Mouse (Mus musculus): Measurements from ENCODE around the gene Vmac. TPM values are rescaled to one million over a fixed set of nuclear protein-coding genes. Genes with fewer than 3 reads are reported as not detected.
A peak's percentile ranks its signal among the peaks of the same experiment; 100 is the strongest.

Vmac gene
- polyA plus RNA-seq, 1 experiment from 2014 or later = 19.0 TPM

GRCm38 (mm10) chr17:56762769-56763731, 45.2 kb upstream of the Vmac start:
- TF ChIP-seq CTCF (IDR thresholded peaks at IDR 0.05; ENCODE audit: low read depth) (peak; percentile 100), EP300 (optimal IDR thresholded peaks at IDR 0.05) (no peak)
- Histone ChIP-seq H3K27ac (replicated peaks) (peak overlapping the region; percentile 78), H3K4me3 (ENCODE audit: low read depth, low read length) (no peak overlapping the region), H3K4me1 (replicated peaks; ENCODE audit: control insufficient read depth, insufficient read depth) (peaks cover 6% of the 10 kb centered on the region), H3K27me3 (ENCODE audit: control insufficient read depth, insufficient read depth, low read length) (no peaks in the 10 kb centered on the region), H3K36me3 (ENCODE audit: control insufficient read depth, insufficient read depth, low read length) (peaks cover 10% of the 10 kb centered on the region; the same call in 1 of the 2 replicates), H3K9ac (ENCODE audit: low read length) (no peak overlapping the region), H3K9me3 (ENCODE audit: control insufficient read depth, low read length) (no peaks in the 10 kb centered on the region), H3K4me2 (replicated peaks; ENCODE audit: low read depth) (peak overlapping the region; percentile 76; the same call in 1 of the 2 replicates)
- WGBS = 36% methylated on average over 27 of the region's 27 CpGs
- ATAC-seq (ENCODE audit: low FRiP score, low TSS enrichment) (no peak), DNase-seq (ENCODE audit: low spot score) (peak; percentile 63)

- ATAC-seq (ENCODE audit: low FRiP score, low TSS enrichment) (peak; percentile 6; the same call in 1 of the 2 replicates), DNase-seq (ENCODE audit: low spot score) (peak; percentile 92)
- Histone ChIP-seq H3K4me1 (replicated peaks; ENCODE audit: control insufficient read depth, insufficient read depth) (peaks cover 6% of the 10 kb centered on the region), H3K9me3 (ENCODE audit: control insufficient read depth, low read length) (no peaks in the 10 kb centered on the region), H3K4me3 (ENCODE audit: low read depth, low read length) (peak overlapping the region; percentile 43), H3K4me2 (replicated peaks; ENCODE audit: low read depth) (peak overlapping the region; percentile 76), H3K9ac (ENCODE audit: low read length) (peak overlapping the region; percentile 63), H3K27me3 (ENCODE audit: control insufficient read depth, insufficient read depth, low read length) (no peaks in the 10 kb centered on the region), H3K36me3 (ENCODE audit: control insufficient read depth, insufficient read depth, low read length) (0 out of 2 replicates have a peak, but pooled peaks cover 3% of the 10 kb centered on the region), H3K27ac (replicated peaks) (peak overlapping the region; percentile 78)
- WGBS = under 1% methylated on average over 27 of the region's 28 CpGs
- TF ChIP-seq EP300 (optimal IDR thresholded peaks at IDR 0.05) (no peak), CTCF (IDR thresholded peaks at IDR 0.05; ENCODE audit: low read depth) (no peak)
Observed at GRCm38 (mm10) chr17:56761991-56762410, 44.2 kb upstream of the Vmac start.

- Histone ChIP-seq H3K36me3 (ENCODE audit: control insufficient read depth, insufficient read depth, low read length) (no peaks in the 10 kb centered on the region), H3K9me3 (ENCODE audit: control insufficient read depth, low read length) (no peaks in the 10 kb centered on the region), H3K4me1 (replicated peaks; ENCODE audit: control insufficient read depth, insufficient read depth) (peaks cover 6% of the 10 kb centered on the region), H3K27me3 (ENCODE audit: control insufficient read depth, insufficient read depth, low read length) (no peaks in the 10 kb centered on the region), H3K9ac (ENCODE audit: low read length) (no peak overlapping the region), H3K27ac (replicated peaks) (no peak overlapping the region; the same call in 1 of the 2 replicates), H3K4me3 (ENCODE audit: low read depth, low read length) (no peak overlapping the region), H3K4me2 (replicated peaks; ENCODE audit: low read depth) (no peak overlapping the region)
- no peak for DNase-seq (ENCODE audit: low spot score)
- ATAC-seq (ENCODE audit: low FRiP score, low TSS enrichment) = no peak
- TF ChIP-seq CTCF (IDR thresholded peaks at IDR 0.05; ENCODE audit: low read depth) (no peak), EP300 (optimal IDR thresholded peaks at IDR 0.05) (no peak)
- 55% methylated on average over 3 of the region's 3 CpGs for WGBS
Observed at GRCm38 (mm10) chr17:56761077-56761476, 43.3 kb upstream of the Vmac start.

- 60% methylated on average over 7 of the region's 7 CpGs for WGBS
- Histone ChIP-seq H3K9me3 (ENCODE audit: control insufficient read depth, low read length) (no peaks in the 10 kb centered on the region), H3K9ac (ENCODE audit: low read length) (no peak overlapping the region), H3K4me2 (replicated peaks; ENCODE audit: low read depth) (no peak overlapping the region), H3K27me3 (ENCODE audit: control insufficient read depth, insufficient read depth, low read length) (no peaks in the 10 kb centered on the region), H3K36me3 (ENCODE audit: control insufficient read depth, insufficient read depth, low read length) (no peaks in the 10 kb centered on the region), H3K4me1 (replicated peaks; ENCODE audit: control insufficient read depth, insufficient read depth) (peaks cover 6% of the 10 kb centered on the region), H3K27ac (replicated peaks) (no peak overlapping the region), H3K4me3 (ENCODE audit: low read depth, low read length) (no peak overlapping the region)
- no peak for DNase-seq (ENCODE audit: low spot score)
- TF ChIP-seq EP300 (optimal IDR thresholded peaks at IDR 0.05) (no peak), CTCF (IDR thresholded peaks at IDR 0.05; ENCODE audit: low read depth) (no peak)
- ATAC-seq (ENCODE audit: low FRiP score, low TSS enrichment) = no peak
Observed at GRCm38 (mm10) chr17:56759261-56759660, 41.4 kb upstream of the Vmac start.

- Histone ChIP-seq H3K4me1 (replicated peaks; ENCODE audit: control insufficient read depth, insufficient read depth) (peaks cover 6% of the 10 kb centered on the region), H3K27ac (replicated peaks) (no peak overlapping the region), H3K4me2 (replicated peaks; ENCODE audit: low read depth) (peak overlapping the region; percentile 100; the same call in 1 of the 2 replicates), H3K27me3 (ENCODE audit: control insufficient read depth, insufficient read depth, low read length) (no peaks in the 10 kb centered on the region), H3K36me3 (ENCODE audit: control insufficient read depth, insufficient read depth, low read length) (no peaks in the 10 kb centered on the region), H3K9ac (ENCODE audit: low read length) (no peak overlapping the region), H3K4me3 (ENCODE audit: low read depth, low read length) (peak overlapping the region; percentile 66; the same call in 1 of the 2 replicates), H3K9me3 (ENCODE audit: control insufficient read depth, low read length) (no peaks in the 10 kb centered on the region)
- peak; percentile 24; the same call in 1 of the 2 replicates for ATAC-seq (ENCODE audit: low FRiP score, low TSS enrichment)
- WGBS = 8% methylated on average over 12 of the region's 12 CpGs
- DNase-seq (ENCODE audit: low spot score) = peak; percentile 82
- TF ChIP-seq EP300 (optimal IDR thresholded peaks at IDR 0.05) (no peak), CTCF (IDR thresholded peaks at IDR 0.05; ENCODE audit: low read depth) (peak; percentile 79)
Observed at GRCm38 (mm10) chr17:56758132-56758531, 40.3 kb upstream of the Vmac start.

Data from stomach, postnatal 0 days (tissue).